Mouse (Mus musculus) thymus, adult 2 months (tissue): ENCODE data around the gene Xrcc1. TPM values are rescaled to one million over a fixed set of nuclear protein-coding genes. Genes with fewer than 3 reads are reported as not detected.

Experiments used
- DNase-seq: peaks from one replicate; pipeline ENCODE4 v3.0.0; 2021
- H3K27ac ChIP-seq: fragments of 200-500 bp; 2 replicates; pipeline ENCODE4 v1.5.1; 2012; ENCODE audit warnings: low read length, control low read depth; ENCODE audit not compliant: control insufficient read depth, insufficient read depth
- H3K27me3 ChIP-seq: fragments of 200-500 bp; 2 replicates; pipeline ENCODE4 v1.6.1; 2012; ENCODE audit warnings: mild to moderate bottlenecking, low read length, moderate library complexity, mixed read lengths; ENCODE audit not compliant: control insufficient read depth, insufficient read depth
- H3K36me3 ChIP-seq: fragments of 200-500 bp; 2 replicates; pipeline ENCODE4 v1.6.1; 2012; ENCODE audit warnings: mild to moderate bottlenecking, low read length, moderate library complexity; ENCODE audit not compliant: control insufficient read depth, insufficient read depth
- H3K4me1 ChIP-seq: fragments of 200-500 bp; replicated peaks from 2 replicates; pipeline ENCODE4 v1.6.1; 2012; ENCODE audit warnings: low read length; ENCODE audit not compliant: control insufficient read depth, insufficient read depth
- H3K4me3 ChIP-seq: fragments of 200-500 bp; 2 replicates; pipeline ENCODE4 v1.5.1; 2012; ENCODE audit warnings: mild to moderate bottlenecking, low read length, control low read depth, moderate library complexity; ENCODE audit not compliant: control insufficient read depth, insufficient read depth
- CTCF ChIP-seq: fragments of 200-500 bp; IDR thresholded peaks from 2 replicates; pipeline ENCODE4 v1.5.1; 2012; ENCODE audit warnings: mild to moderate bottlenecking, control low read depth, low read length, moderate library complexity, borderline replicate concordance; ENCODE audit not compliant: control insufficient read depth, poor library complexity, insufficient read depth; ENCODE audit errors: extremely low read depth
- POLR2A ChIP-seq: fragments of 200-500 bp; IDR thresholded peaks from 2 replicates; pipeline ENCODE4 v1.6.1; 2012; ENCODE audit warnings: mild to moderate bottlenecking, low read length, control low read depth, moderate library complexity; ENCODE audit not compliant: control insufficient read depth, poor library complexity, insufficient read depth; ENCODE audit errors: extremely low read depth
- WGBS: fragments of 180-500 bp; shearing (Covaris S2); methylation state at CpG from one replicate; pipeline ENCODE4 v1.1.7; 2018; 5-methylcytosine and 5-hydroxymethylcytosine counted together
- polyA plus RNA-seq: library from polyadenylated mRNA; depleted of rRNA; stranded (reverse); fragments of >200 nt; gene quantifications from 2 replicates; pipeline ENCODE4 v1.2.3, GENCODE M21; 2012

The Xrcc1 gene
- polyA plus RNA-seq, 1 experiment: 115 TPM

DNA sequence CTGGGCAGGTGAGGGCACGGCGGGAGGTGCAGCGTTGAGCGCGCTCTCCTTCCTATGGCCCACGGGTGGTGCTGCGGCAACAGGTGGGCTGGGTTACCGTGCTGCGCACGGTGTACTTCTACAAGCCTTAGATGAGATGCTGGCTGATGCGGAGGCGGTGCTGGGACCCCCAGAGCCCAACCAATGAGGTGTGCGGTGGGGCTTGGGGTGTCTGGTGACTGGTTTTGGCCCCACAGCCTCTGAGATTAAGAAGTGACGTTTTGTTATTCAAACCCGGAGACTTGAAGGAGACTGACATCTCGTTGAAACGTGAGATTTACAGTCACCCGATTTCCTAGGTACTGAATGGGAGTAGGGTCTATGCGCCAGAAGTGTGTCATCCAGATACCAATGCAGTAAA is 11.8 kb upstream of the Xrcc1 start:
- TF ChIP-seq CTCF: no peak
- TF ChIP-seq POLR2A: no peak
- Histone ChIP-seq H3K27me3 (no peaks in the 10 kb centered on the region), H3K36me3 (peaks cover 7% of the 10 kb centered on the region; the same call in 1 of the 2 replicates), H3K4me1 (peaks cover 21% of the 10 kb centered on the region), H3K27ac (no peak overlapping the region), H3K4me3 (no peak overlapping the region)
- no peak for DNase-seq
- WGBS: 95% methylated on average over 19 of the region's 19 CpGs

DNA sequence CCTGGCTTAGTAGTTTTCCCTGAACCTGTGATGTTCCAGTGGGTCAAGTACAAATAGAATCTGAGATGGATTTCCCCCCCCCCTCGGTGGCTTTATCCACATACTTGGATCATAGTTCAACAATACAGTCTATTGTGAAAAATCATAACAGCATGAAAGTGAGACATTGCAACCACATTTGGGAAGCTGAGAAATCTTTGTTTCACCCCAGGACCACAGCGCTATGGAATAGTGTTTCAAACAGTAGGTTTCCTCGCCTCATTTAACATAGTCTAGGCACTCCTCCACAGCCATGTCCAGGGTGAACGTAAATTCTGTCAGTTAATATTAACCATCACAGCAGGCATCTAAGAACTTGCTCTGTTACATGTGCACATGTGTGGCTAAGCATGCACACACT is 9.0 kb upstream of the Xrcc1 start:
- Histone ChIP-seq H3K27me3 (no peaks in the 10 kb centered on the region), H3K4me1 (peaks cover 3% of the 10 kb centered on the region; the same call in 1 of the 2 replicates), H3K4me3 (no peak overlapping the region), H3K27ac (no peak overlapping the region), H3K36me3 (peaks cover 7% of the 10 kb centered on the region; the same call in 1 of the 2 replicates)
- DNase-seq: no peak
- WGBS: 93% methylated on average over 4 of the region's 4 CpGs
- TF ChIP-seq CTCF: no peak
- TF ChIP-seq POLR2A: no peak

DNA sequence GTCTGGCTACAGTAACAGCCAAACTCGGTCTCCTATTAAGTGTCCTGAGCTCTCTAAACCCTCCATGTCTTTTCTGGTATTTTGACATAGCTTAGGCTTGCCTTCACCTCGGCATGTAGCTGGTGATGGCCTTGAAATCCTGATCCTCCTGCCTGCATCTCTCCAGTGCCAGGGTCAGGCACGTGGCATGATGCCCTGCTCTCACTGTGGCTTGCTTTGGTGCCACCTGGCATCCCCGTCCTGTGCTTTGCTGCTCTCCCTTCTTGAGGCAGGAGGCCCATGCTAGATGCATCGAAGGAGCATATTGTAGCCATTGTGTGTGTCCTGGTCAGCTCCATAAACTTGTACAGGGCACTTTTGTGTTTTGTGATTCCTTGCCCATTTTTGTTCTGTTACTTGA is 8.5 kb upstream of the Xrcc1 start:
- no peaks in the 10 kb centered on the region for H3K27me3 ChIP-seq
- no peak overlapping the region for H3K27ac ChIP-seq
- H3K4me3 ChIP-seq: no peak overlapping the region
- 80% methylated on average over 5 of the region's 5 CpGs for WGBS
- peaks cover 7% of the 10 kb centered on the region; the same call in 1 of the 2 replicates for H3K36me3 ChIP-seq
- no peak for DNase-seq
- no peak for TF ChIP-seq CTCF
- TF ChIP-seq POLR2A: no peak
- H3K4me1 ChIP-seq: no peaks in the 10 kb centered on the region

DNA sequence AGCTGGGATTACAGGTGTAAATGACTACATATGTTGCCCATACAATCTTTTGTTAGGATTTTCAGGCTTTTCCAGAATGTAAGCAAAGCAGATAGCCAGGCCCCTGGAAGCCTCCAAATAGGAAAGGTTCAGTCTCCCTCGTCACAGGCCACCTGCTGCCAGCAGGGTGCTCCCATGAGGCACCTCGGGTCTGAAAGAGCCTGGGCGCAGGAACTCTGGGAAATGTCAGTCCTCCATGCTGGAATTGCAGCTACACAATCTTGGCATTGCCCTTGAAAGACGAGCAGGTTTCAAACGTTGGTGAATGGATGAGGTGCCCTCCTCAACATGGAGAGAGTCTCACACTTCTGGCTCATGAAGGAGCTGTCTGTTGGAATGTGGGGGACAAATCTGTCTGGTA is 7.9 kb upstream of the Xrcc1 start:
- no peaks in the 10 kb centered on the region for H3K4me1 ChIP-seq
- H3K27ac ChIP-seq: no peak overlapping the region
- no peaks in the 10 kb centered on the region for H3K27me3 ChIP-seq
- peaks cover 7% of the 10 kb centered on the region; the same call in 1 of the 2 replicates for H3K36me3 ChIP-seq
- no peak overlapping the region for H3K4me3 ChIP-seq
- no peak for DNase-seq
- WGBS: 58% methylated on average over 5 of the region's 5 CpGs
- TF ChIP-seq CTCF: no peak
- TF ChIP-seq POLR2A: no peak

DNA sequence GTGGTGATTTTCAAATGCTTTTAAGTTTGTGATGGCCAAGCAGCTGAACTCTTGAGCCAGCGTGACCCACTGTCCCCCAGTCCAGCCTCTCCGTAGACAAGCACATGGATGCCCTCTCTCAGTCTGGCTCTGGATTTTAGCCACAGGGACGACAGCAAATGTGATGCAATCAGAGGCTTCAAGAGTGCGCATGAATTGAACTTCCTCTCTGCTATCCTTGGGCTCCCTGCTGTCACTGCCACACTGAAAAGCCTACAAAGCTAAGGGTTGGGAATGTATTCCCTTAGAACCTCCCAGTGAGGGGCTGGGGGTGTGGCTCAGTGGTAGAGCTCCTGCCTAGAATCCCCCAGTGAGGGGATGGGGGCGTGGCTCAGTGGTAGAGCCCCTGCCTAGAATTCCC is 7.4 kb upstream of the Xrcc1 start:
- H3K36me3 ChIP-seq: peaks cover 5% of the 10 kb centered on the region; the same call in 1 of the 2 replicates
- H3K27me3 ChIP-seq: no peaks in the 10 kb centered on the region
- no peak for TF ChIP-seq CTCF
- TF ChIP-seq POLR2A: no peak
- no peaks in the 10 kb centered on the region for H3K4me1 ChIP-seq
- no peak overlapping the region for H3K4me3 ChIP-seq
- H3K27ac ChIP-seq: no peak overlapping the region
- 85% methylated on average over 5 of the region's 5 CpGs for WGBS
- DNase-seq: no peak

DNA sequence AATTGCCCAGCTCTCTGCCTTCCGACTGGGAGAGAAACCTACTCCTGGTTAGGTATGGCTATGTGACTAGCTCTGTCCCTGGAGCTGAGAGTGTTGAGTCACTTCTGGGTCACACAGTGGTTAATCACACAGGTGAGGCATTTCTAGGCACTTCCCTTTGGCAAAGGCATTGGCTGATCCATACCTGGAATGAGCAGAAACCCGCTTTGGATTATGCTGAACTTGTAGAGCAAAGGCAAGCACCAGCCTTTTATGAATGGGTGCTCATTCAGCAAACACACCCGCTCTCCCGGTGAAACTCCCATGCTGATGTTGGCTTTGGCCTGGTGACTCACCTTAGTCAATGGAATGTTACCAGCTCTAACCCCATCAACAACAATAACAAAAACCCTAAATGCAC is 6.4 kb upstream of the Xrcc1 start:
- 95% methylated on average over 4 of the region's 4 CpGs for WGBS

DNA sequence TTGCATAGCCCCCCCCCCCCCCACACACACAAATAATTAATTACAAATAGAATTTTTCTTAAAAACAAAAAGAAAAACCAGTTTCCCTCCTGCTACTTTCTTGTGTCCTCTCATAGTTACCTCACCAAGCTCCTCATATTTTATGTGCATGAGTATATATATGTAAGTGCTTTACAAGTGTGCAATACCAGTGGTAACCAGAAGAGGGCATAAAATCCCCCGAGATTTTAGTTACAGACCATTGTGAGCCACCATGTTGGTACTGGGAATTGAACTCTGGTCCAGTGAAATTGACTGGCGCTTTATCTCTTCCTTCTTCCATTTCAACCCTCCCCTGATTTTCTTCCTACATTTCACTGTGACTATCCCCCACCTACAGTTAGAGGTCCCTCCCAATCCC is 1.6 kb upstream of the Xrcc1 start:
- no peaks in the 10 kb centered on the region for H3K27me3 ChIP-seq
- TF ChIP-seq POLR2A (no peak), CTCF (no peak)

More for the DNA sequence above, 6.4 kb upstream of the Xrcc1 start:
- no peaks in the 10 kb centered on the region for H3K4me1 ChIP-seq
- TF ChIP-seq POLR2A (no peak), CTCF (no peak)
- DNase-seq: no peak
- no peaks in the 10 kb centered on the region for H3K36me3 ChIP-seq
- no peak overlapping the region for H3K27ac ChIP-seq
- no peaks in the 10 kb centered on the region for H3K27me3 ChIP-seq
- H3K4me3 ChIP-seq: no peak overlapping the region

More for the DNA sequence above, 1.6 kb upstream of the Xrcc1 start:
- H3K36me3 ChIP-seq: no peaks in the 10 kb centered on the region
- peaks cover 12% of the 10 kb centered on the region for H3K4me1 ChIP-seq
- 88% methylated on average over 2 of the region's 2 CpGs for WGBS
- DNase-seq: no peak
- H3K27ac ChIP-seq: no peak overlapping the region
- no peak overlapping the region for H3K4me3 ChIP-seq
